Mouse (Mus musculus): ENCODE data around the gene D630039A03Rik. TPM values are rescaled to one million over a fixed set of nuclear protein-coding genes. Genes with fewer than 3 reads are reported as not detected.

D630039A03Rik gene
- total and polyA plus RNA-seq, 3 experiments, result 0.22 TPM; not detected in 2

GRCm38 (mm10) chr4:57952416-57952815 is 36.3 kb upstream of the D630039A03Rik start:
- TF ChIP-seq GATA1 (IDR thresholded peaks at IDR 0.05; ENCODE audit: borderline replicate concordance, low read length), result no peak
- TF ChIP-seq CTCF (IDR thresholded peaks at IDR 0.05; ENCODE audit: low read depth, low read length), result no peak
- TF ChIP-seq POLR2AphosphoS5 (IDR thresholded peaks at IDR 0.05; ENCODE audit: insufficient replicate concordance, low read depth, low read length), result no peak
- TF ChIP-seq TAL1 (conservative IDR thresholded peaks at IDR 0.05; ENCODE audit: low read depth, low read length), result no peak
- no peak for TF ChIP-seq GATA2 (IDR thresholded peaks at IDR 0.05; ENCODE audit: borderline replicate concordance, low read depth, low read length)
- H3K4me1 ChIP-seq (ENCODE audit: insufficient read depth, low read depth, low read length), result peaks cover 57% of the 10 kb centered on the region
- ATAC-seq (ENCODE audit: extremely low read depth, insufficient number of reproducible peaks, low FRiP score, poor library complexity, severe bottlenecking), result no peak
- peaks cover 66% of the 10 kb centered on the region for H3K36me3 ChIP-seq (replicated peaks)
- H3K27me3 ChIP-seq (ENCODE audit: insufficient read depth, low read length), result no peaks in the 10 kb centered on the region
- no peak for DNase-seq (ENCODE audit: low spot score)
- H3K9me3 ChIP-seq (replicated peaks), result no peaks in the 10 kb centered on the region
- no peak overlapping the region; the same call in 1 of the 2 replicates for H3K4me3 ChIP-seq (ENCODE audit: low read depth, low read length)

DNA sequence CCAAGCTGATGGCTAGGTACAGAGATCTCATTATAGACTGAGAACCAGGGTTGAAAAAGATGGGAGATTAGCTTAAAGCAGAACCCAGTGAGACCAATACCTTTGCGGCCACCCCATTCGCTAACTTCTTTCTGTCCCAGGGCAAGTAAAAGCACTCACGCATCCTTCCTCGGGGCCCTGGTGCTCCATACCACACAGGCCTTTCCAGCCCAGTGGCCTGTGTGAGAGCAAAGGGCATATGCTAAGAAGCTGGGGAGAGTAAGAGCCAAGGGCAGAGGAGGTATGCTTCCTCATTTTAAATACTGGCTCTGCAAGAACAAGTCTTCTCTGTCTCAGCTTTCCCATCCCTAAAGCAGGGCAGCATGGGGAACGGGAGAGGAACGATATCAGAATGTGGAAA is 33.8 kb upstream of the D630039A03Rik start:
- Histone ChIP-seq H3K27me3 (ENCODE audit: insufficient read depth, low read length) (no peaks in the 10 kb centered on the region), H3K4me3 (ENCODE audit: low read depth, low read length) (no peak overlapping the region), H3K36me3 (replicated peaks) (peaks cover 92% of the 10 kb centered on the region), H3K4me1 (ENCODE audit: insufficient read depth, low read depth, low read length) (peaks cover 47% of the 10 kb centered on the region), H3K9me3 (replicated peaks) (no peaks in the 10 kb centered on the region)
- no peak for TF ChIP-seq CTCF (IDR thresholded peaks at IDR 0.05; ENCODE audit: low read depth, low read length)
- no peak for TF ChIP-seq GATA1 (IDR thresholded peaks at IDR 0.05; ENCODE audit: borderline replicate concordance, low read length)
- TF ChIP-seq GATA2 (IDR thresholded peaks at IDR 0.05; ENCODE audit: borderline replicate concordance, low read depth, low read length), result no peak
- no peak for TF ChIP-seq TAL1 (conservative IDR thresholded peaks at IDR 0.05; ENCODE audit: low read depth, low read length)
- TF ChIP-seq POLR2AphosphoS5 (IDR thresholded peaks at IDR 0.05; ENCODE audit: insufficient replicate concordance, low read depth, low read length), result no peak
- DNase-seq (ENCODE audit: low spot score) (no peak), ATAC-seq (ENCODE audit: extremely low read depth, insufficient number of reproducible peaks, low FRiP score, poor library complexity, severe bottlenecking) (no peak)

GRCm38 (mm10) chr4:57947476-57947875 is 31.4 kb upstream of the D630039A03Rik start:
- Histone ChIP-seq H3K36me3 (replicated peaks) (peaks cover 99% of the 10 kb centered on the region), H3K4me1 (ENCODE audit: insufficient read depth, low read depth, low read length) (peaks cover 31% of the 10 kb centered on the region), H3K9me3 (replicated peaks) (no peaks in the 10 kb centered on the region), H3K4me3 (ENCODE audit: low read depth, low read length) (no peak overlapping the region), H3K27me3 (ENCODE audit: insufficient read depth, low read length) (no peaks in the 10 kb centered on the region)
- ATAC-seq (ENCODE audit: extremely low read depth, insufficient number of reproducible peaks, low FRiP score, poor library complexity, severe bottlenecking) (no peak), DNase-seq (ENCODE audit: low spot score) (no peak)
- no peak for TF ChIP-seq CTCF (IDR thresholded peaks at IDR 0.05; ENCODE audit: low read depth, low read length)
- no peak for TF ChIP-seq GATA1 (IDR thresholded peaks at IDR 0.05; ENCODE audit: borderline replicate concordance, low read length)

- no peaks in the 10 kb centered on the region for H3K9me3 ChIP-seq (replicated peaks)
- peak; percentile 42 for ATAC-seq (ENCODE audit: extremely low read depth, insufficient number of reproducible peaks, low FRiP score, poor library complexity, severe bottlenecking)
- peaks cover 99% of the 10 kb centered on the region for H3K36me3 ChIP-seq (replicated peaks)
- H3K4me1 ChIP-seq (ENCODE audit: insufficient read depth, low read depth, low read length), result peaks cover 28% of the 10 kb centered on the region
- H3K27me3 ChIP-seq (ENCODE audit: insufficient read depth, low read length), result no peaks in the 10 kb centered on the region
- DNase-seq (ENCODE audit: low spot score), result no peak
- H3K4me3 ChIP-seq (ENCODE audit: low read depth, low read length), result no peak overlapping the region
- TF ChIP-seq GATA1 (IDR thresholded peaks at IDR 0.05; ENCODE audit: borderline replicate concordance, low read length) (no peak), GATA2 (IDR thresholded peaks at IDR 0.05; ENCODE audit: borderline replicate concordance, low read depth, low read length) (no peak), CTCF (IDR thresholded peaks at IDR 0.05; ENCODE audit: low read depth, low read length) (no peak)
Measured at GRCm38 (mm10) chr4:57947036-57947435, 30.9 kb upstream of the D630039A03Rik start.

- ATAC-seq (ENCODE audit: extremely low read depth, insufficient number of reproducible peaks, low FRiP score, poor library complexity, severe bottlenecking) (no peak), DNase-seq (ENCODE audit: low spot score) (no peak)
- Histone ChIP-seq H3K4me3 (ENCODE audit: low read depth, low read length) (no peak overlapping the region), H3K4me1 (ENCODE audit: insufficient read depth, low read depth, low read length) (peaks cover 3% of the 10 kb centered on the region; the same call in 1 of the 2 replicates), H3K9me3 (replicated peaks) (no peaks in the 10 kb centered on the region), H3K27me3 (ENCODE audit: insufficient read depth, low read length) (no peaks in the 10 kb centered on the region), H3K36me3 (replicated peaks) (peaks cover 61% of the 10 kb centered on the region)
- TF ChIP-seq CTCF (IDR thresholded peaks at IDR 0.05; ENCODE audit: low read depth, low read length), result no peak
- TF ChIP-seq GATA2 (IDR thresholded peaks at IDR 0.05; ENCODE audit: borderline replicate concordance, low read depth, low read length), result no peak
- no peak for TF ChIP-seq POLR2AphosphoS5 (IDR thresholded peaks at IDR 0.05; ENCODE audit: insufficient replicate concordance, low read depth, low read length)
- no peak for TF ChIP-seq GATA1 (IDR thresholded peaks at IDR 0.05; ENCODE audit: borderline replicate concordance, low read length)
- no peak for TF ChIP-seq TAL1 (conservative IDR thresholded peaks at IDR 0.05; ENCODE audit: low read depth, low read length)
Measured at GRCm38 (mm10) chr4:57942892-57943291, 26.8 kb upstream of the D630039A03Rik start.

GRCm38 (mm10) chr4:57940631-57941030 is 24.5 kb upstream of the D630039A03Rik start:
- Histone ChIP-seq H3K36me3 (replicated peaks) (peaks cover 38% of the 10 kb centered on the region), H3K4me1 (ENCODE audit: insufficient read depth, low read depth, low read length) (no peaks in the 10 kb centered on the region), H3K27me3 (ENCODE audit: insufficient read depth, low read length) (no peaks in the 10 kb centered on the region), H3K9me3 (replicated peaks) (no peaks in the 10 kb centered on the region), H3K4me3 (ENCODE audit: low read depth, low read length) (no peak overlapping the region)
- DNase-seq (ENCODE audit: low spot score) (no peak), ATAC-seq (ENCODE audit: extremely low read depth, insufficient number of reproducible peaks, low FRiP score, poor library complexity, severe bottlenecking) (no peak)
- TF ChIP-seq GATA1 (IDR thresholded peaks at IDR 0.05; ENCODE audit: borderline replicate concordance, low read length) (no peak), GATA2 (IDR thresholded peaks at IDR 0.05; ENCODE audit: borderline replicate concordance, low read depth, low read length) (no peak), TAL1 (conservative IDR thresholded peaks at IDR 0.05; ENCODE audit: low read depth, low read length) (no peak), CTCF (IDR thresholded peaks at IDR 0.05; ENCODE audit: low read depth, low read length) (no peak), POLR2AphosphoS5 (IDR thresholded peaks at IDR 0.05; ENCODE audit: insufficient replicate concordance, low read depth, low read length) (no peak)

DNA sequence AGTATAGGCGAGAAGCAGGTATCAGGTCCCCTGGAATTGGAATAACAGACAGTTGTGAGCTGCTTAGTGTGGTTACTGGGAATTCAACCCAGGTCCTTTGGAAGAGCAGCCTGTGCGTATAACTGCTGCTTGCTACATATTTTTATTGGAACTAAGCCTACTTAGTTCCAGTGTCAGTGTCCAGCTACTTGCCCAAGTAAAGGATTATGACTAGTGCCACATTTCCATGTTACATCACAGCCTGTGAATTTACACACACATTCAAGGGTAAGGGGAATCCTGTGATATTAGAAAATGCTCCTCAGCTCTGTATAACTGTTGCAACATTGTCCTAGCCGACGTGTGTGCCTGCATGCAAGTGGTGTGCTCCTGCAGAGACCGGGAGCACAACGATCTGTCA is 21.2 kb upstream of the D630039A03Rik start:
- Histone ChIP-seq H3K9me3 (replicated peaks) (no peaks in the 10 kb centered on the region), H3K27me3 (ENCODE audit: insufficient read depth, low read length) (no peaks in the 10 kb centered on the region), H3K4me3 (ENCODE audit: low read depth, low read length) (no peak overlapping the region), H3K4me1 (ENCODE audit: insufficient read depth, low read depth, low read length) (no peaks in the 10 kb centered on the region), H3K36me3 (replicated peaks) (peaks cover 6% of the 10 kb centered on the region)
- no peak for DNase-seq (ENCODE audit: low spot score)
- ATAC-seq (ENCODE audit: extremely low read depth, insufficient number of reproducible peaks, low FRiP score, poor library complexity, severe bottlenecking), result no peak
- TF ChIP-seq CTCF (IDR thresholded peaks at IDR 0.05; ENCODE audit: low read depth, low read length), result no peak
- TF ChIP-seq GATA1 (IDR thresholded peaks at IDR 0.05; ENCODE audit: borderline replicate concordance, low read length), result no peak
- no peak for TF ChIP-seq TAL1 (conservative IDR thresholded peaks at IDR 0.05; ENCODE audit: low read depth, low read length)
- no peak for TF ChIP-seq GATA2 (IDR thresholded peaks at IDR 0.05; ENCODE audit: borderline replicate concordance, low read depth, low read length)
- TF ChIP-seq POLR2AphosphoS5 (IDR thresholded peaks at IDR 0.05; ENCODE audit: insufficient replicate concordance, low read depth, low read length), result no peak
